Comparison of ENCODE assay signal across 8 mouse cellular contexts in the genomic region with DNA sequence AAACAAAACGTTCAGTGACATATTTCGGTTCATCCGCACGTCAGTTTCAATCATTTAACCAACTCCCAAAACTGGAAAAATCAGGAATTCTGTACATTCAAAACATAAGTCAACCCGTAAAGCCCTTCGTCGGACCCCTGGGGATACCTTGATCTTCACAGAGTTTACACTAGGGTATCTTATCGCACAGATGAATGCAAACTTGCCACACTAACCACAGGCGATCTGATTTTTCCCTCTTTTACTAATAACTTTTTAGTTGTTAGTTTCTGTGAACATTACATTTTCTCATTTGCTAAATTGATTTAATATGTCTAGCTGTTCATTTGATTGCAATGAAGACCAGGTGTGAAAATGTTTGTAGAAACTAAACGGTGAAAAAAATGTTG. TPM values are rescaled to one million over a fixed set of nuclear protein-coding genes. Genes with fewer than 3 reads are reported as not detected.
DNase-seq lines count a peak whose midpoint lies in the region; ATAC-seq and TF ChIP-seq lines count a peak whose summit lies in the region.

No protein-coding gene starts in this region.

- TF ChIP-seq CTCF in C2C12 (IDR thresholded peaks at IDR 0.05; ENCODE audit: control insufficient read depth, insufficient read depth, insufficient read length), result no peak

- 11% methylated on average over 10 of the region's 10 CpGs for WGBS in forebrain, embryonic 11.5 days
- WGBS in liver, embryonic 12.5 days (ENCODE audit: insufficient replicate concordance), result 6% methylated on average over 10 of the region's 10 CpGs

- peak overlapping the region; percentile 87 for H3K9ac ChIP-seq in forebrain, embryonic 11.5 days (ENCODE audit: low read length)
- H3K9ac ChIP-seq in liver, embryonic 12.5 days, result peak overlapping the region; percentile 86

- H3K27me3 ChIP-seq in C2C12 (ENCODE audit: control insufficient read depth, insufficient read depth, insufficient read length), result no peaks in the 10 kb centered on the region
- H3K27me3 ChIP-seq in forebrain, embryonic 11.5 days (ENCODE audit: control insufficient read depth, insufficient read depth, low read length), result no peaks in the 10 kb centered on the region
- H3K27me3 ChIP-seq in liver, embryonic 12.5 days (replicated peaks), result no peaks in the 10 kb centered on the region

- ATAC-seq in forebrain, embryonic 11.5 days (replicated peaks; ENCODE audit: low FRiP score), result no peak
- ATAC-seq in liver, embryonic 12.5 days, result no peak

- peaks cover 69% of the 10 kb centered on the region for H3K79me2 ChIP-seq in C2C12 (ENCODE audit: control insufficient read depth, insufficient read depth)

- H3K36me3 ChIP-seq in C2C12 (ENCODE audit: control insufficient read depth, insufficient read depth), result peaks cover 18% of the 10 kb centered on the region
- no peaks in the 10 kb centered on the region for H3K36me3 ChIP-seq in forebrain, embryonic 11.5 days (ENCODE audit: control insufficient read depth, insufficient read depth, low read length)
- peaks cover 22% of the 10 kb centered on the region for H3K36me3 ChIP-seq in liver, embryonic 12.5 days

- no peaks in the 10 kb centered on the region for H3K9me3 ChIP-seq in forebrain, embryonic 11.5 days (ENCODE audit: control insufficient read depth, low read length)
- no peaks in the 10 kb centered on the region for H3K9me3 ChIP-seq in liver, embryonic 12.5 days (replicated peaks)

- peak; percentile 24 for DNase-seq in embryo, embryonic 11 days
- no peak for DNase-seq in embryo, embryonic 10.5 days (ENCODE audit: low spot score)
- DNase-seq in forebrain, embryonic 11.5 days (ENCODE audit: low spot score), result no peak
- no peak for DNase-seq in frontal cortex, adult 2 months (ENCODE audit: extremely low spot score in 1 of 2, low spot score in 1 of 2)
- DNase-seq in layer of hippocampus, adult 11-12 months (ENCODE audit: low spot score), result no peak
- DNase-seq in ovary, postnatal 36 days (ENCODE audit: low spot score), result no peak

- peak overlapping the region; percentile 44 for H3K4me2 ChIP-seq in forebrain, embryonic 11.5 days (ENCODE audit: low read depth, low read length, severe bottlenecking)
- H3K4me2 ChIP-seq in liver, embryonic 12.5 days, result peak overlapping the region; percentile 75

- H3K79me3 ChIP-seq in C2C12 (ENCODE audit: low read depth), result peaks cover 51% of the 10 kb centered on the region

- H3ac ChIP-seq in C2C12 (ENCODE audit: control insufficient read depth, insufficient read length, low read depth), result peak overlapping the region; percentile 88

- no peaks in the 10 kb centered on the region for H3K4me1 ChIP-seq in forebrain, embryonic 11.5 days (replicated peaks; ENCODE audit: control insufficient read depth, insufficient read depth, low read length)
- H3K4me1 ChIP-seq in liver, embryonic 12.5 days, result peaks cover 45% of the 10 kb centered on the region

- peak overlapping the region; percentile 90 for H3K4me3 ChIP-seq in C2C12 (ENCODE audit: insufficient read depth, poor library complexity, severe bottlenecking)
- peak overlapping the region; percentile 82 for H3K4me3 ChIP-seq in forebrain, embryonic 11.5 days (ENCODE audit: low read depth, low read length)
- H3K4me3 ChIP-seq in liver, embryonic 12.5 days, result peak overlapping the region; percentile 88

- no peak overlapping the region for H3K27ac ChIP-seq in forebrain, embryonic 11.5 days (ENCODE audit: low read depth, low read length)
- peak overlapping the region; percentile 85 for H3K27ac ChIP-seq in liver, embryonic 12.5 days

TF ChIP-seq in C2C12, 6 proteins besides CTCF, POLR2A, EP300 and RAD21:
- no peak for TF ChIP-seq USF1 (IDR thresholded peaks at IDR 0.05; ENCODE audit: low read depth)
- no peak for TF ChIP-seq CEBPB (IDR thresholded peaks at IDR 0.05; ENCODE audit: low read depth)
- no peak for TF ChIP-seq MYOD1 (IDR thresholded peaks at IDR 0.05; ENCODE audit: control insufficient read depth, insufficient read length, low read depth)
- TF ChIP-seq FOSL1 (IDR thresholded peaks at IDR 0.05; ENCODE audit: insufficient read depth, low read length, poor library complexity, severe bottlenecking), result no peak
- TF ChIP-seq MYOG (IDR thresholded peaks at IDR 0.05; ENCODE audit: control insufficient read depth, extremely low read depth, insufficient read length), result no peak
- no peak for TF ChIP-seq MAX (IDR thresholded peaks at IDR 0.05)

RNA-seq across cellular contexts. Expression of a gene that starts 0.8 kb away (rescaled TPM):
- polyA plus RNA-seq in C2C12 (2012; fragmentation: generic; extraction: Trizol), result 4.1 TPM
- polyA plus RNA-seq in forebrain, embryonic 11.5 days (2014; fragmentation: Nextera tagmentation; extraction: Ambion mirVana), result 41.4 and 42.6 TPM in 2 replicates
- 26.3 and 28.2 TPM in 2 replicates for polyA plus RNA-seq in liver, embryonic 12.5 days (2016; fragmentation: Nextera tagmentation; extraction: Ambion mirVana)
- polyA plus RNA-seq in frontal cortex, adult 2 months (2012; rRNA removed), result 4.8 and 5.3 TPM in 2 replicates

RNA-seq across cellular contexts. Expression of a gene that starts 18.8 kb away (rescaled TPM):
- polyA plus RNA-seq in C2C12 (2012; fragmentation: generic; extraction: Trizol), result 3.5 TPM
- 28.6 and 29.0 TPM in 2 replicates for polyA plus RNA-seq in forebrain, embryonic 11.5 days (2014; fragmentation: Nextera tagmentation; extraction: Ambion mirVana)
- polyA plus RNA-seq in liver, embryonic 12.5 days (2016; fragmentation: Nextera tagmentation; extraction: Ambion mirVana), result 13.1 and 13.6 TPM in 2 replicates
- polyA plus RNA-seq in frontal cortex, adult 2 months (2012; rRNA removed), result 19.2 and 22.3 TPM in 2 replicates

RNA-seq across cellular contexts. Expression of a gene that starts 32.8 kb away (rescaled TPM):
- 0.15 TPM for polyA plus RNA-seq in C2C12 (2012; fragmentation: generic; extraction: Trizol)
- 0.72 and 0.85 TPM in 2 replicates for polyA plus RNA-seq in forebrain, embryonic 11.5 days (2014; fragmentation: Nextera tagmentation; extraction: Ambion mirVana)
- polyA plus RNA-seq in liver, embryonic 12.5 days (2016; fragmentation: Nextera tagmentation; extraction: Ambion mirVana), result 2.6 and 3.8 TPM in 2 replicates
- polyA plus RNA-seq in frontal cortex, adult 2 months (2012; rRNA removed), result 0.44 and 0.66 TPM in 2 replicates
